Mouse (Mus musculus): ENCODE data around the gene Gm4216.
"Not testable (repeated sequence)": the region's sequence is repeated elsewhere in the genome, so short reads cannot be mapped to it uniquely, and the experiment has no call there.

Gene Gm4216

DNA sequence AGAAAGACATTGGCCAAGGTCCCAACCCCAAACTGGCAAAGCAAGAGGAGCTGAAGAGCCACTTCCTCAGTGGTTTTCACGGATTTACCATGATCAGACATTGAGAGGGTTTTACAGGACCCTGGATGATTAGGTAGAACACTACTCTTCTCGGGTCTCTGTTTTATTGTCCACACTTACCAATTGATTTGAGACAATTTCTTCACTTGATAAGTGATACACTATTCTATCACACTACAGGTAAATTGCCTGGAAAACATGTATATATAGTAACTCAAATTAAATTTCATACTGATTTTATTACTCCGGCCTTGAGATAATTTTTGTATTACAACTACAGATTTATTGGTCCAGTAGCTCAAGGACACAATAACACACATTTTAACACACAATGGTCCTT, at the start of gene Gm4216:
Gm4216 (minus strand) TSS at position 101 of the 400 bp plus-strand sequence.
- not testable (repeated sequence) for DNase-seq (ENCODE audit: low read depth, low spot score)

GRCm38 (mm10) chr7:23067356-23067755, 47.6 kb upstream of the Gm4216 start, which contains the start of gene Gm8720:
Gene Gm8720, minus strand, starts transcription at chr7:23067456.
- not testable (repeated sequence) for DNase-seq (ENCODE audit: low read depth, low spot score)

GRCm38 (mm10) chr7:23055240-23055639, 35.5 kb upstream of the Gm4216 start, which contains the start of gene Vmn1r163:
Gene Vmn1r163, plus strand, starts transcription at chr7:23055540.
- not testable (repeated sequence) for DNase-seq (ENCODE audit: low read depth, low spot score)

GRCm38 (mm10) chr7:22984573-22984972, 35.1 kb downstream of the Gm4216 start, which contains the start of gene Gm4214:
Gene Gm4214, minus strand, starts transcription at chr7:22984673.
- DNase-seq (ENCODE audit: low read depth, low spot score), result not testable (repeated sequence)

Measured in retina, postnatal 7 days (tissue).